Mouse (Mus musculus): ENCODE results near the gene Ass1.

Ass1 gene

GRCm38 (mm10) chr2:31489166-31489565 is 19.2 kb downstream of the Ass1 start:
- no peak for DNase-seq (ENCODE audit: low spot score)

GRCm38 (mm10) chr2:31490556-31490955 is 20.5 kb downstream of the Ass1 start:
- no peak for DNase-seq (ENCODE audit: low spot score)

GRCm38 (mm10) chr2:31492308-31492707 is 22.3 kb downstream of the Ass1 start:
- no peak for DNase-seq (ENCODE audit: low spot score)

GRCm38 (mm10) chr2:31493243-31493642 is 23.2 kb downstream of the Ass1 start:
- no peak for DNase-seq (ENCODE audit: low spot score)

GRCm38 (mm10) chr2:31494315-31494714 is 24.3 kb downstream of the Ass1 start:
- no peak for DNase-seq (ENCODE audit: low spot score)

GRCm38 (mm10) chr2:31495046-31495476 is 25.1 kb downstream of the Ass1 start:
- DNase-seq (ENCODE audit: low spot score): no peak

GRCm38 (mm10) chr2:31496141-31496540 is 26.1 kb downstream of the Ass1 start:
- no peak for DNase-seq (ENCODE audit: low spot score)

GRCm38 (mm10) chr2:31497113-31497512 is 27.1 kb downstream of the Ass1 start:
- DNase-seq (ENCODE audit: low spot score): no peak

- DNase-seq (ENCODE audit: low spot score): no peak
Measured at GRCm38 (mm10) chr2:31497635-31498034, 27.6 kb downstream of the Ass1 start.

GRCm38 (mm10) chr2:31499327-31500291 is 29.6 kb downstream of the Ass1 start:
- no peak for DNase-seq (ENCODE audit: low spot score)

GRCm38 (mm10) chr2:31500292-31501204 is 30.5 kb downstream of the Ass1 start:
- no peak for DNase-seq (ENCODE audit: low spot score)

- DNase-seq (ENCODE audit: low spot score): no peak
Measured at GRCm38 (mm10) chr2:31501448-31502130, 31.6 kb downstream of the Ass1 start.

- no peak for DNase-seq (ENCODE audit: low spot score)
Measured at GRCm38 (mm10) chr2:31502616-31503522, 32.9 kb downstream of the Ass1 start.

- no peak for DNase-seq (ENCODE audit: low spot score)
Measured at GRCm38 (mm10) chr2:31505472-31505871, 35.5 kb downstream of the Ass1 start.

GRCm38 (mm10) chr2:31508851-31509250 is 38.8 kb downstream of the Ass1 start:
- DNase-seq (ENCODE audit: low spot score): no peak

GRCm38 (mm10) chr2:31511316-31511715 is 41.3 kb downstream of the Ass1 start:
- no peak for DNase-seq (ENCODE audit: low spot score)

GRCm38 (mm10) chr2:31516557-31516956 is 46.5 kb downstream of the Ass1 start:
- DNase-seq (ENCODE audit: low spot score): no peak

- no peak for DNase-seq (ENCODE audit: low spot score)
Measured at GRCm38 (mm10) chr2:31521800-31522335, 51.9 kb downstream of the Ass1 start.

GRCm38 (mm10) chr2:31524641-31525040 is 54.6 kb downstream of the Ass1 start:
- DNase-seq (ENCODE audit: low spot score): no peak

- no peak for DNase-seq (ENCODE audit: low spot score)
Measured at GRCm38 (mm10) chr2:31525778-31526177, 55.8 kb downstream of the Ass1 start.

- DNase-seq (ENCODE audit: low spot score): no peak
Measured at GRCm38 (mm10) chr2:31530201-31530600, 60.2 kb downstream of the Ass1 start.

All from lung, postnatal 25 days (tissue).